Mouse (Mus musculus) heart, adult 9 months (tissue): Measurements from ENCODE around the gene Mrpl4.

ENCODE experiments used
- DNase-seq, 2 experiments: peaks; one replicate each; pipeline ENCODE4 v3.0.0; 2022; ENCODE audit warnings: low spot score in 2 of 2

Mrpl4 gene

GRCm38 (mm10) chr9:21017177-21017575 is 14.6 kb downstream of the Mrpl4 start:
- DNase-seq = no peak

GRCm38 (mm10) chr9:21018600-21018999 is 16.1 kb downstream of the Mrpl4 start:
- DNase-seq = no peak

GRCm38 (mm10) chr9:21021363-21021762 is 18.8 kb downstream of the Mrpl4 start:
- no peak for DNase-seq

GRCm38 (mm10) chr9:21022288-21022687 is 19.8 kb downstream of the Mrpl4 start:
- DNase-seq = no peak

GRCm38 (mm10) chr9:21022726-21023125 is 20.2 kb downstream of the Mrpl4 start:
- DNase-seq = no peak

DNA sequence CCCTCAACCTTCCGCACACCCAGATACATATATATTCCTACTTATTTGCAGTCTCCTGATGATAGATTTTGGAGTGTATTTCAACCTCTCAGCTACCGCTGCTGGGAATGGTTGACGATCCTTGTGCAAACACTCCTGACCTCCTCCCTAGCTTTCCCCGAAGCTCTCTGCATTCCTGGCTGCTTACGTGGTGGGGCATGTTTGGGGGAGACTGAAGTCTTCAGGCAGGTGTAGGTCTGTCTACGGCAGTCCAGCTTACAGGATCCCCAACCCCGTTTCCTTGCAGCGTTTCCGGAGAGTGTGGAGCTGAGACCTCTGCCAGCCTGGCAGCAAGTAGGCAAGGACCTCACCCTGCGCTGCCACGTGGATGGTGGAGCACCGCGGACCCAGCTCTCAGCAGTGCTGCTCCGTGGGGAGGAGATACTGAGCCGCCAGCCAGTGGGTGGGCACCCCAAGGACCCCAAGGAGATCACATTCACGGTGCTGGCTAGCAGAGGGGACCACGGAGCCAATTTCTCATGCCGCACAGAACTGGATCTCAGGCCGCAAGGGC is 22.8 kb downstream of the Mrpl4 start:
- no peak for DNase-seq

DNA sequence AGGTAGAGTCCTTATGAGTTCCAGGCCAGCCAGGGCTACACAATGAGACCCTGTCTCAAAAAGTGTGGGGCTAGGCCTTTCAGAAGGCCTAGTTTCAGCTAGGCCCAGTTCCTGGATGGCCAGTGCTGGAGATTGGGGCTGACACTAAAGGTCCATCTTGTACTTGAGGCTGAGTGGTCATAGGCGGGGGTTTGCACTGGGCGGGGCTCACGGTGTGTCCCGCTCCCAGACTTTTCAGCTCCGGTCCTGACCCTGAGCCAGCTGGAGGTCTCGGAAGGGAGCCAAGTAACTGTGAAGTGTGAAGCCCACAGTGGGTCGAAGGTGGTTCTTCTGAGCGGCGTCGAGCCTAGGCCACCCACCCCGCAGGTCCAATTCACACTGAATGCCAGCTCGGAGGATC is 24.3 kb downstream of the Mrpl4 start:
- DNase-seq = no peak

- no peak for DNase-seq
These were observed 25.3 kb downstream of the Mrpl4 start for GRCm38 (mm10) chr9:21027774-21028290.

DNA sequence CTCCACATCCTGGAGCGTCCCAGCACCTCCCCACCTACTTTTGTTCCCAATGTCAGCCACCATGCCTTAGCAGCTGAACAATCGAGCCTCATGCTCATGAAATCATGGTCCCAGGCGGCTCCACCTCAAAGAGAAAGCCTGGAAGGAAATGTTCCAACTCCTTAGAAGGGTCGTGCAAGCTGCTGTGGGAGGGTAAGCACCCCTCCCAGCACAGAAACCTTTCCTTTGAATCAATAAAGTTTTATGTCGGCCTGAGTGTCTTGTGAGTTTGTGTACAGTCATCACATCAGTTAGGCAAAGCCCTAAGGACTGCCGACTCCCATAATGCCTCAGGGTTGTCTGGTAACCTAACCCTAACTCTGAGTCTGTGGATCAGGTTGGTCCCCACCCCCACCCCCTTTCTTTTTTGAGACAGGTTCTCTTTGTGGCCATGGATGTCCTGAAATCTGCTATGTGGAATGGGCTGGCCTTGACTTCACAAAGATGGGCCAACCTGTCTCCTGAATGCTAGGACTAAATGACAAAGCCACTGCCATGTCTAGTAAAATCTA is 26.1 kb downstream of the Mrpl4 start:
- no peak for DNase-seq

GRCm38 (mm10) chr9:21029291-21030054 is 26.9 kb downstream of the Mrpl4 start, which contains the start of gene Icam4:
TSS of gene Icam4 (plus strand) at chr9:21029373.
- DNase-seq = peak; percentile 82 to 83

- no peak for DNase-seq
These were observed 27.6 kb downstream of the Mrpl4 start for GRCm38 (mm10) chr9:21030055-21030600.

DNA sequence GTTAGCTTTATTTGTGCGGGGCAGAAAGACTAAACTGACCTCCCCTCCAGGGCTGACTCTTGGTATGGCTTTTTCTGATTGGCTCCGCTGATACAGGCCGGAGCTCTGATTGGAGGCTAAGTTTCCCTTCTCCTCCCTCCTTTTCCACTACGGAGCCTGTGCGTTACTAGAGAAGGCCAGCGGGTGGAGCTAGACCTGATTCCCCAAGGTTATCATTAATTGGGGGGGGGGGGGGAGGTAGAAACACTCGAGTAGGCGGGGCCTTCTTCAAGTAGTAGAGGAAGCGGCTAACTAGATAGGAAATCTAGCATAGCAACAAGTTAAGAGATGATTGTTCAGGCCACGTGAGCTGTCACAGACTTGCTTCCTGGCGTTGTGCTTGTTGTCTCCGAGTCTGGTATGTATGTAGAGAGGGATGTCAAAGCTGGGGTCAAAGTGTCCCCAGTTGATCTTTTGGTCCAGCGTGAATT is 28.3 kb downstream of the Mrpl4 start:
- peak; percentile 90 to 91 for DNase-seq

DNA sequence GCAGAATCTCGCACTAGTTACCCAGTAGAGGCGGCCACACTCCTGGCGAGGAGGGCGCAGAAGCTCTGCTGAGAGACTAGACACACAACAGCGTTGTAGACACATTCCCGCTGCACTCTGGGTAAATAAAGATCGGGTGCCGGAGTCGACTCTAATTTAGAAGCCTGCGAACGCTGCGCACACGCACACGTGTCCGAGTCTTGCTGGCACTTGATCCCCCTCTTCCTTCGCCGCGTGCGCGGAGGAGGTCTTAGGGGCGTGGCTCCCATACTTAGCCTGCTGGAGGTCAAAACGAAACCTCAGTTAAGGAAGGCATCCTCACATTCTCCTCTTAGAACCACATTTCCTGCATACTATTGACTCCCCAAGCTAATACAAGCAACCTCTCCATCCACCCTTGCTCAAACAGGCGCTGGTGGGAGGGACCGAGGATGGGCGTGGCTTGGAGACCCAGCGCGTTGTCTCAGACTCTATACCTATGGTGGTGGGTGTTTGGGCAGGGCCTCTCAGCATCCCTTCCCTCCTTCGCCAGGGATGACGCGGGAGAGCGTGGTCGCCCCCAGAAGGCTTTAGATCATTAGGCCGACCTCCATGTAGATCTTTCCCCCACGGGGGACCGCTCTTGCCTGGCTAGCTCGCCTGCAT is 28.8 kb downstream of the Mrpl4 start:
- peak; percentile 71 to 74 for DNase-seq

DNA sequence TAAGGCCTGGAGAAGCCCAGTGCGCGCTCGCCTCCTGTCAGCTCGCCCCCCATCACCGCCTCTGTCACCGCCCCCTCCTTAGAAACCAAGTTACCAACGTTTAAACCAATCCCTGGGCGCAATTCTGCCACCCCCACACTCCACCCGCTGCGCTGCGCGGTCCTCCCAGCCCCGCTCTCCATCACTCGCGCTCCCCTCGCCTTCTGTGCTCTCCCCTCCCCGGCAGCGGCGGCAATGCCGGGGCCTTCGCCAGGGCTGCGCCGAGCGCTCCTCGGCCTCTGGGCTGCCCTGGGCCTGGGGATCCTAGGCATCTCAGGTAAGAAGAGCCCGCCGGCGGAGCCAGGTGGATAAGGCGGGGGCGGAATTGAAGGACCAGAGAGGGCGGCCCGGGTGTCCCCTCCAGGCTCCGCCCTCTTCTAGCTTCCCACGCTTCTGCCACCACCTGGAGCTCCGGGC is 29.4 kb downstream of the Mrpl4 start, which contains the start of gene Icam5:
Gene Icam5 (plus strand): TSS at position 178 of the 456 bp plus-strand sequence.
- DNase-seq = no peak

DNA sequence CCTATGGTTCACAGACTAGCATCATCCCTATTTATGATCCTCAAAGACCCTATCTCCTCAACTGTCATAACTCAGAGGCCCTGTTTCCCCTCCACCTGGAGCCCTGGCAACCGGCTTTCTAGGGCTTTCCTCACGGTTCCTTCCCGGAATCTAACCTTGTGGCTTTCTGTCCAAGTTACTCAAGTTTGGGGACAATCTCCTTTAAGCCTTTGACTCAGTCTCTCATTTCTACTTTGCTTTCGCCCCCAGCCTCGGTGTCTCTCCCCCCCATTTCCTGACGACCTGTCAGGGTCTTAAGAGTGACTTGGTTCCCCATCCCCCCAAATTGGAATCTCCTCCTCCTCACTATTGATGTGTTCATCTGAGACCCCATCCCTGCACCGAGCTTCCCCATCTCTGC is 30.0 kb downstream of the Mrpl4 start:
- DNase-seq = no peak

DNA sequence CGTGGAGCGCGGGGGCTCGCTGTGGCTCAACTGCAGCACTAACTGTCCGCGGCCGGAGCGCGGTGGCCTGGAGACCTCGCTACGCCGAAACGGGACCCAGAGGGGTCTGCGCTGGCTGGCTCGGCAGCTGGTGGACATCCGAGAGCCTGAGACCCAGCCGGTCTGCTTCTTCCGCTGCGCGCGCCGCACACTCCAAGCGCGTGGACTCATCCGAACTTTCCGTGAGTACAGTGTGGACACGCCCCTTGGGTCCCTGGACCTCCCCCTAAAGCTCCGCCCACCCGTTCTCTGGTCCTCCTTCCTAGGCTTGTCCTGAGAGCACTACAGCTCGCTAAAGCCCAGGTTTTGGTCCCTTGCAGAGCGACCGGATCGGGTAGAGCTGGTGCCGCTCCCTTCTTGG is 30.6 kb downstream of the Mrpl4 start:
- DNase-seq = peak; percentile 81 to 88

DNA sequence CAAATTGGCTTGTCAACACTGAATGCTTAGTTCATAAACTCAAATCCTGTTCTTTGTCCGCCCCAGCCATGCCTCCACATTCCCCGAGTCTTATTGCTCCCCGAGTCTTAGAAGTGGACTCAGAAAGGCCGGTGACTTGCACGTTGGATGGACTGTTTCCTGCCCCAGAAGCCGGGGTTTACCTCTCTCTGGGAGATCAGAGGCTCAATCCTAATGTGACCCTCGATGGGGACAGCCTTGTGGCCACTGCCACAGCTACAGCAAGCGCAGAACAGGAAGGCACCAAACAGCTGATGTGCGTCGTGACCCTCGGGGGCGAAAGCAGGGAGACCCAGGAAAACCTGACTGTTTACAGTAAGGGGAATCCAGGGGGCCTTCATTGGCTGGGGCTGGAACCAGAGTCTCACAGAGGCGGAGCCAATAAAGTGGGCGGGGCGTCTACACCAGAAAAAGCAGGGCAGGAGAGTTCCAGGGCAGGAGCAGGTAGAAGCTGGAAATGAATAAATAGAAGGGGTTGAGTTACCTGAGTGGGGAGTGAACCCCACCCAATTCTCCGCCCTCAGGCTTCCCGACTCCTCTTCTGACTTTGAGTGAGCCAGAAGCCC is 32.0 kb downstream of the Mrpl4 start:
- DNase-seq = no peak

DNA sequence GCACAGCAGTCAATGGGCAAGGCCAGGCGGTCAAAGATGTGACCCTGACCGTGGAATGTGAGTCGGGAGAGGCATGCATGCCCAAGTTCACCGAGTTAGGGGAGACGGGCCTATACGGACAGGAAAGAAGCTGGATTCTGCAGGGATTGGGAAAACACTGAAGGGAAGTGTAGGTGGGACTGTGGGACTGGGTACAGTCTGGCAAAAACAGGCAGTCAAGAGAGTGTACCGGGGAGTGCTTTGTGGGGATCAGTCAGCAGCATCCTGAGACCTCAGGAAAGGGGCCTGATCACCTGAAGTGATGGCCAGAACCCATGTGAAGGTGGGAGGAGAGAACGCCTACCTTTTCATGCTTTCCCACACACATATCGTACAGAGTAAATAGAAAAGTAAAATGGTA is 33.0 kb downstream of the Mrpl4 start:
- DNase-seq = no peak

GRCm38 (mm10) chr9:21036161-21036560 is 33.6 kb downstream of the Mrpl4 start:
- DNase-seq = no peak

DNA sequence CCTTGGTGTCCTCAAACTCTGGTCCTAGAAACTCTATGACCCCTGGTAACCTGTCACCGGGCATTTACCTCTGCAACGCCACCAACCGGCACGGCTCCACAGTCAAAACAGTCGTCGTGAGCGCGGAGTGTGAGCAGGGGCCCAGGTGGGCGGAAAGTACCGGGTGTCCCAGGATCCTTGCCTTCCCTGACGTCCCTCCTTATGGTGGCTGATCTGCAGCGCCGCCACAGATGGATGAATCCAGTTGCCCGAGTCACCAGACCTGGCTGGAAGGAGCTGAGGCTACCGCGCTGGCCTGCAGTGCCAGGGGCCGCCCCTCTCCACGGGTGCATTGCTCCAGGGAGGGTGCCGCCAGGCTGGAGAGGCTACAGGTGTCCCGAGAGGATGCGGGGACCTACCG is 34.1 kb downstream of the Mrpl4 start:
- DNase-seq = no peak

DNA sequence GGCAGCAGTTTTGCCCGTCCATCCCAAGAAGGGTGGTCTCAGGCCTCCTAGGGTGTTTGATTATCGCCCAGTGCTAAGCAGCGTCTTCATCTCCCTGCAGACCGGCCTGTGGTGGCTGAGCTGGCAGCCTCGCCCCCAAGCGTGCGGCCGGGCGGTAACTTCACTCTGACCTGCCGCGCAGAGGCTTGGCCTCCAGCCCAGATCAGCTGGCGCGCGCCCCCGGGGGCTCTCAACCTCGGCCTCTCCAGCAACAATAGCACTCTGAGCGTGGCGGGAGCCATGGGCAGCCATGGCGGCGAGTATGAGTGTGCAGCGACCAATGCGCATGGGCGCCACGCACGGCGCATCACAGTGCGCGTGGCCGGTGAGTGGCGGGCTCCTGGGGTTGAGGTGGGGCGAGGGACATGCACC is 34.9 kb downstream of the Mrpl4 start:
- peak in 1 of 2 experiments; percentile 35 for DNase-seq
